Comparison of ENCODE assay signal across 13 mouse cellular contexts in the genomic region with DNA sequence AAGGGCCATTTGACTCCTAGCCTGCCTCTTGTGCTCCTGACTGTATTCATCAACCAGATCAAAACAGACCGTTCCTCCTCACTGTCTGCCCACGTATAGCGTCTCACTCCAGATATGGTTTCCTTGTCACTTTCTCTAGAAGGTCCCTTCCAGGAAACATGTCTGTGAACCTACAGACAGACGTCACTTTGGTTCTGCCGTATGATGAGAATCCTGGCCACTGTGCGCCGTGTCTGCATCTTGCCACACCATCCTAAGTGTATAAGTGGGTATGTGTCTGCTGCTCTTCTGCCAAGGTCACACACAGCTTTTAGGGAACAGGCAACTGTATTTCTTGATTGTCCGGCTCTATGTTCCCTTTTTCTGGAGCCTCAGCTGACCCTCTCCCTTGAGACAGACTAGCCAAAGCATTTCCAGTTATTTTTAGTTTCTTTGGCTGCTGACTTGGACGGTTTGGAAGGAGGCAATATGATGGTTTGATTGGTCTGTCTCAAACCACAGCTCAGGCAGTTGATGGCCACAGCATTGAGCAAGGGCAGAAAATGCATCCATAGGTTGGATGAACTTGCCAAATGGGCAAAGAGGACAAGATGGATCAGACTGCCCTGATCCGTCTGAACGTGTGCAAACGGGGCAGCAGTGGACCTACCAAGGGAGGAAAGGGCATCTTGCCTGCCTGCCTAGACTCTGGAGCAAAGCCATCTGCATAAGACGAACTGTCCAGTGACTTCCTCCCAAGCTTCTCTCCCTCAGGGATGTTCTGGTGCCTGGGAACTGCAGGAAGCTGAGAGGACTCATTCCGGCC. TPM values are rescaled to one million over a fixed set of nuclear protein-coding genes. Genes with fewer than 3 reads are reported as not detected.
DNase-seq lines count a peak whose midpoint lies in the region; ATAC-seq and TF ChIP-seq lines count a peak whose summit lies in the region.
"Had no signal": no experiment of that assay in that cellular context is flagged by ENCODE, and none has a peak within 500 bp of the region (broad histone marks: within the 10 kb centered on the region; RNA-seq: fewer than 3 reads in every experiment).

No protein-coding gene starts in this region.

- ATAC-seq in kidney, embryonic 14.5 days (ENCODE audit: low FRiP score, low TSS enrichment), result no peak
- ATAC-seq in erythroblast, adult 5-6 weeks (replicated peaks; ENCODE audit: low FRiP score, poor library complexity, severe bottlenecking), result no peak
- ATAC-seq: liver, embryonic 12.5 days had no signal

- no peak for TF ChIP-seq CTCF in bone marrow macrophage, adult 2 months (IDR thresholded peaks at IDR 0.05; ENCODE audit: low read depth, low read length)

- no peak overlapping the region for H3K27ac ChIP-seq in kidney, embryonic 14.5 days (ENCODE audit: low read depth, low read length)
- peak overlapping the region; percentile 90 for H3K27ac ChIP-seq in bone marrow macrophage, adult 2 months (ENCODE audit: insufficient read depth, low read depth, low read length)
- H3K27ac ChIP-seq in heart, embryonic 10.5 days, result peak overlapping the region; percentile 30; the same call in 1 of the 2 replicates
- H3K27ac ChIP-seq: forebrain, embryonic 10.5 days; liver, embryonic 12.5 days had no signal

- no peak overlapping the region for H3K9ac ChIP-seq in kidney, embryonic 14.5 days (ENCODE audit: low read depth, low read length)
- H3K9ac ChIP-seq: liver, embryonic 12.5 days had no signal

- peak; percentile 35 for DNase-seq in kidney, adult 18-20 months
- no peak for DNase-seq in heart, embryonic 10.5 days (ENCODE audit: low spot score)
- DNase-seq in kidney, postnatal 25 days, result peak; percentile 24 to 51
- DNase-seq in cerebellum, postnatal 4 days (ENCODE audit: low spot score in 2 of 2), result no peak
- no peak for DNase-seq in spleen, postnatal 10 days (ENCODE audit: low spot score in 2 of 2)
- DNase-seq: embryo, embryonic 11 days; midbrain, embryonic 14.5 days; thymus, postnatal 25 days had no signal

- 79% methylated on average over 14 of the region's 14 CpGs for WGBS in kidney, embryonic 14.5 days
- WGBS in heart, embryonic 10.5 days, result 68% methylated on average over 14 of the region's 14 CpGs

- TF ChIP-seq POLR2A in bone marrow macrophage, adult 2 months (IDR thresholded peaks at IDR 0.05; ENCODE audit: borderline replicate concordance, low read depth, low read length), result no peak

- no peaks in the 10 kb centered on the region for H3K27me3 ChIP-seq in kidney, embryonic 14.5 days (ENCODE audit: control insufficient read depth, insufficient read depth, low read length)
- H3K27me3 ChIP-seq in heart, embryonic 10.5 days (ENCODE audit: insufficient read depth, poor library complexity, severe bottlenecking), result no peaks in the 10 kb centered on the region
- H3K27me3 ChIP-seq: liver, embryonic 12.5 days had no signal

- 0 out of 2 replicates have a peak, but pooled peaks cover 6% of the 10 kb centered on the region for H3K36me3 ChIP-seq in kidney, embryonic 14.5 days (ENCODE audit: control insufficient read depth, insufficient read depth, low read length)
- peaks cover 10% of the 10 kb centered on the region for H3K36me3 ChIP-seq in heart, embryonic 10.5 days

- no peaks in the 10 kb centered on the region for H3K9me3 ChIP-seq in kidney, embryonic 14.5 days (ENCODE audit: control insufficient read depth, low read length)
- no peaks in the 10 kb centered on the region for H3K9me3 ChIP-seq in heart, embryonic 10.5 days
- H3K9me3 ChIP-seq: forebrain, embryonic 10.5 days; liver, embryonic 12.5 days had no signal

- H3K4me2 ChIP-seq in kidney, embryonic 14.5 days (replicated peaks; ENCODE audit: low read depth, low read length), result no peak overlapping the region
- H3K4me2 ChIP-seq: liver, embryonic 12.5 days had no signal

- H3K4me1 ChIP-seq in kidney, embryonic 14.5 days (ENCODE audit: control insufficient read depth, insufficient read depth, low read length), result no peaks in the 10 kb centered on the region
- peaks cover 38% of the 10 kb centered on the region for H3K4me1 ChIP-seq in bone marrow macrophage, adult 2 months (ENCODE audit: control insufficient read depth, insufficient read depth, low read length)
- H3K4me1 ChIP-seq in heart, embryonic 10.5 days, result peaks cover 12% of the 10 kb centered on the region; the same call in 1 of the 2 replicates
- H3K4me1 ChIP-seq: liver, embryonic 12.5 days had no signal

- H3K4me3 ChIP-seq in kidney, embryonic 14.5 days (ENCODE audit: low read length), result no peak overlapping the region
- H3K4me3 ChIP-seq in bone marrow macrophage, adult 2 months (ENCODE audit: insufficient read depth, low read length), result peak overlapping the region; percentile 18
- no peak overlapping the region for H3K4me3 ChIP-seq in heart, embryonic 10.5 days
- H3K4me3 ChIP-seq: forebrain, embryonic 10.5 days; liver, embryonic 12.5 days had no signal

RNA-seq across cellular contexts. Expression of a gene that starts 37.6 kb away (rescaled TPM):
- polyA plus RNA-seq in kidney, embryonic 14.5 days (2014; fragmentation: Nextera tagmentation; extraction: Ambion mirVana), result 23.6 and 30.9 TPM in 2 replicates
- polyA plus RNA-seq in bone marrow macrophage, adult 2 months (2012; ENCODE audit: insufficient read depth, insufficient read length, missing spikeins), result 97.2 and 112 TPM in 2 replicates
- 22.2 and 28.4 TPM in 2 replicates for polyA plus RNA-seq in heart, embryonic 10.5 days (2016; fragmentation: Nextera tagmentation; extraction: Ambion mirVana)
- 13.2 and 23.6 TPM in 2 replicates for total RNA-seq in erythroblast, adult 5-6 weeks (2015; ENCODE audit: low replicate concordance)
- 11.6 and 20.8 TPM in 2 replicates for total RNA-seq in erythroblast, adult 5-6 weeks (2017; ENCODE audit: low replicate concordance)

Comparison
In these comparisons a context has a peak if more than half of its experiments do, and no peak if none do; other contexts are left out.
1. DNase-seq: peak in kidney, adult 18-20 months (single experiment) and kidney, postnatal 25 days (2 of 2); none in heart, embryonic 10.5 days (single experiment), cerebellum, postnatal 4 days (0 of 2) and spleen, postnatal 10 days (0 of 2).